Mouse (Mus musculus) adrenal gland, postnatal 10 days (tissue): ENCODE results near the gene Smarca4. TPM values are rescaled to one million over a fixed set of nuclear protein-coding genes. Genes with fewer than 3 reads are reported as not detected.
A peak's percentile ranks its signal among the peaks of the same experiment; 100 is the strongest.

Experiments used
- DNase-seq: peaks from one replicate; pipeline ENCODE4 v3.0.0; 2021; ENCODE audit warnings: mixed read lengths
- microRNA-seq: library from miRNA; unstranded; fragments of <30 nt; microRNA quantifications from one replicate; pipeline ENCODE4 v1.2.0, GENCODE M21; 2021
- total RNA-seq, 2 experiments: library from RNA; stranded (reverse); gene quantifications; 2 replicates each; pipeline ENCODE4 v1.2.3; 2021

The Smarca4 gene
- total RNA-seq, 2 experiments from 2014 or later = 58.7 to 64.8 TPM

DNA sequence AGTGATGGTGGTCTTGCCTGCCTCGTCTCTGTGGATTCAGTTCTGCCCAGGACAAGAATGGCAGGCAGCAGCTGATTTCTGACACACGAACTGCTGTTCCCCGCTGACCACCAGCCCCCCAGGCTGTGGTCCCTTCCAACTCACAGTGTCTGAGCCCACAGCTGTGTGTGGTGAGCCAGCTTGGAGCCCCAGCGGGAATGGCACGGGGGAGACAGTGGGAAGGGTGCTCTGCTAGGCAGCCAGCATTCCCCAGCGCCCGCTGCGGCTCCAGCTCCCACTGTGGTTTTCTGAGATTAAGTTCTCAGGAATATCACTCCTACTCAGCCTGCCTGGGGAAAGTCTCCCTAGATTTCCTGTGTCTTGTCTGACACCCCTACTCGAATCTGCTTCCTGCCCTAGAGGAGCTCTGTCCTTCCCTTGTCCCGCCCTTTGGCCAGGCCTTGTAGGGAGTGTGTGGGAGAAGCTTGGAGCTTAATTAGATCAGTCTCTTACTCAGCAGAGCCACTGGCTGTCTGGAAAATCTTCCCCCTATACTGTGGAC lies 136.4 kb downstream of the Smarca4 start:
- DNase-seq = peak; percentile 57

Small RNA genes within 50 kb of the gene (microRNA-seq; reads per million reads assigned to microRNA genes)
- not detected for gene Mir1946b

Other genes starting within 250 kb of the Smarca4 start
- 10 to 100 TPM; 54.4 to 67.4 TPM for gene Ilf3, start 248.3 kb upstream of the Smarca4 start, total RNA-seq
- 10 to 100 TPM; 14.8 to 21.1 TPM for gene Qtrt1, start 204.3 kb upstream of the Smarca4 start, total RNA-seq
- 10 to 100 TPM; 79.1 to 94.7 TPM for gene Dnm2, start 191.3 kb upstream of the Smarca4 start, total RNA-seq
- gene Tmed1, start 105.9 kb upstream of the Smarca4 start, total RNA-seq = 10 to 100 TPM; 30.3 to 30.4 TPM
- gene AB124611, start 90.0 kb upstream of the Smarca4 start, total RNA-seq = 1 to 10 TPM; 4.2 to 4.7 TPM
- gene Carm1, start 69.3 kb upstream of the Smarca4 start, total RNA-seq = 10 to 100 TPM; 45.1 to 65.4 TPM
- gene Timm29, start 23.4 kb upstream of the Smarca4 start, total RNA-seq = 10 to 100 TPM; 46.3 to 48.3 TPM
- gene Yipf2, start 23.3 kb upstream of the Smarca4 start, total RNA-seq = 10 to 100 TPM; 22.9 to 25.1 TPM
- gene Ldlr, start 107.3 kb downstream of the Smarca4 start, total RNA-seq = 10 to 100 TPM; 21.6 to 41.6 TPM
- gene Spc24, start 144.1 kb downstream of the Smarca4 start, total RNA-seq = 10 to 100 TPM; 12.6 to 14.3 TPM
- 10 to 100 TPM; 33.1 to 37.2 TPM for gene Kank2, start 182.6 kb downstream of the Smarca4 start, total RNA-seq
- gene Angptl8, start 219.3 kb downstream of the Smarca4 start, total RNA-seq = 10 to 100 TPM in 1 of 2 experiments, 1 to 10 TPM in 1; 7.6 to 17.9 TPM
- 10 to 100 TPM; 40.1 to 56.3 TPM for gene Dock6, start 236.5 kb downstream of the Smarca4 start, total RNA-seq